Mouse (Mus musculus) liver, postnatal 0 days (tissue): ENCODE data around the gene 3110082I17Rik. TPM values are rescaled to one million over a fixed set of nuclear protein-coding genes. Genes with fewer than 3 reads are reported as not detected.

Experiments used
- ATAC-seq: fragments of 200-750 bp; cut with Nextera tagmentation; 2 replicates; pipeline ENCODE4 v1.8.0; 2017; ENCODE audit warnings: mild to moderate bottlenecking, moderate library complexity
- DNase-seq: peaks from one replicate; pipeline ENCODE4 v3.0.0-alpha.2; 2016
- H3K27ac ChIP-seq: fragments of 300-500 bp; sonication (generic); 2 replicates; pipeline ENCODE4 v1.5.1; 2014; ENCODE audit warnings: antibody characterized with exemption, moderate library complexity, mild to moderate bottlenecking, low read depth
- H3K27me3 ChIP-seq: fragments of 300-500 bp; sonication (generic); 2 replicates; pipeline ENCODE4 v1.6.1; 2014; ENCODE audit warnings: low read length, control low read depth, mixed read lengths; ENCODE audit not compliant: insufficient read depth
- H3K36me3 ChIP-seq: fragments of 300-500 bp; sonication (generic); replicated peaks from 2 replicates; pipeline ENCODE4 v1.6.1; 2014; ENCODE audit warnings: mild to moderate bottlenecking, control low read depth, low read length, moderate library complexity, mixed read lengths; ENCODE audit not compliant: insufficient read depth
- H3K4me1 ChIP-seq: fragments of 300-500 bp; sonication (generic); 2 replicates; pipeline ENCODE4 v1.6.1; 2014; ENCODE audit warnings: antibody characterized with exemption, mild to moderate bottlenecking, control low read depth; ENCODE audit not compliant: insufficient read depth
- H3K4me2 ChIP-seq: fragments of 300-500 bp; sonication (generic); 2 replicates; pipeline ENCODE4 v1.6.1; 2014; ENCODE audit warnings: low read depth, mild to moderate bottlenecking, low read length, moderate library complexity, mixed read lengths
- H3K4me3 ChIP-seq: fragments of 300-500 bp; sonication (generic); 2 replicates; pipeline ENCODE4 v1.5.1; 2014; ENCODE audit warnings: low read depth, low read length
- H3K9ac ChIP-seq: fragments of 300-500 bp; sonication (generic); replicated peaks from 2 replicates; pipeline ENCODE4 v1.6.1; 2014; ENCODE audit warnings: mild to moderate bottlenecking, moderate library complexity
- H3K9me3 ChIP-seq: fragments of 300-500 bp; sonication (generic); 2 replicates; pipeline ENCODE4 v1.6.1; 2016; ENCODE audit warnings: mild to moderate bottlenecking, control low read depth, low read length, mixed read lengths
- CTCF ChIP-seq: sonication (generic); IDR thresholded peaks from 2 replicates; pipeline ENCODE4 v1.5.1; 2016; ENCODE audit warnings: antibody characterized with exemption, low read depth
- EP300 ChIP-seq: IDR thresholded peaks from 2 replicates; pipeline ENCODE4 v1.6.1; 2016; ENCODE audit warnings: antibody characterized with exemption, low read depth, mild to moderate bottlenecking
- WGBS: fragments of 180-500 bp; shearing (Covaris S2); extraction: QIAGEN DNeasy Blood & Tissue Kit; methylation state at CpG from one replicate; pipeline ENCODE4 v1.1.7; 2014; ENCODE audit not compliant: insufficient replicate concordance; 5-methylcytosine and 5-hydroxymethylcytosine counted together
- polyA plus RNA-seq: library from polyadenylated mRNA; unstranded; fragments of >200 nt; fragmentation: Nextera tagmentation; extraction: Ambion mirVana; gene quantifications from 2 replicates; pipeline ENCODE4 v1.2.1, GENCODE M21; 2015

The 3110082I17Rik gene
- polyA plus RNA-seq, 1 experiment from 2014 or later = 9.5 TPM

GRCm38 (mm10) chr5:139381586-139382513 lies 78.5 kb downstream of the 3110082I17Rik start:
- peak overlapping the region; percentile 82 for H3K4me3 ChIP-seq
- peak; percentile 49 for ATAC-seq
- H3K9ac ChIP-seq = peak overlapping the region; percentile 83
- no peaks in the 10 kb centered on the region for H3K9me3 ChIP-seq
- peak overlapping the region; percentile 99 for H3K27ac ChIP-seq
- peak overlapping the region; percentile 82 for H3K4me2 ChIP-seq
- peak; percentile 93 for TF ChIP-seq EP300
- TF ChIP-seq CTCF = no peak; the same call in 1 of the 2 replicates
- H3K27me3 ChIP-seq = no peaks in the 10 kb centered on the region
- 30% methylated on average over 18 of the region's 18 CpGs for WGBS
- peak; percentile 68 for DNase-seq
- H3K4me1 ChIP-seq = peaks cover 89% of the 10 kb centered on the region
- peaks cover 18% of the 10 kb centered on the region for H3K36me3 ChIP-seq

- Histone ChIP-seq H3K4me1 (peaks cover 84% of the 10 kb centered on the region), H3K27me3 (no peaks in the 10 kb centered on the region), H3K27ac (peak overlapping the region; percentile 99), H3K4me2 (peak overlapping the region; percentile 82), H3K4me3 (peak overlapping the region; percentile 82), H3K9me3 (no peaks in the 10 kb centered on the region), H3K36me3 (peaks cover 11% of the 10 kb centered on the region), H3K9ac (peak overlapping the region; percentile 83)
- no peak for TF ChIP-seq EP300
- TF ChIP-seq CTCF = no peak
- ATAC-seq = peak; percentile 73
- WGBS = 2% methylated on average over 50 of the region's 73 CpGs
- DNase-seq = peak; percentile 97
Measured at GRCm38 (mm10) chr5:139380385-139381248, 79.7 kb downstream of the 3110082I17Rik start.

- DNase-seq = no peak
- Histone ChIP-seq H3K4me2 (peak overlapping the region; percentile 82), H3K36me3 (peaks cover 4% of the 10 kb centered on the region), H3K9me3 (no peaks in the 10 kb centered on the region), H3K27me3 (no peaks in the 10 kb centered on the region), H3K9ac (peak overlapping the region; percentile 83), H3K27ac (peak overlapping the region; percentile 99), H3K4me1 (peaks cover 76% of the 10 kb centered on the region), H3K4me3 (peak overlapping the region; percentile 82)
- ATAC-seq = no peak; the same call in 1 of the 2 replicates
- 10% methylated on average over 8 of the region's 8 CpGs for WGBS
- TF ChIP-seq CTCF (no peak), EP300 (no peak; the same call in 1 of the 2 replicates)
Measured at GRCm38 (mm10) chr5:139379771-139380384, 80.4 kb downstream of the 3110082I17Rik start.

- no peaks in the 10 kb centered on the region for H3K9me3 ChIP-seq
- no peaks in the 10 kb centered on the region for H3K27me3 ChIP-seq
- H3K4me1 ChIP-seq = peaks cover 75% of the 10 kb centered on the region
- WGBS = 14% methylated on average over 21 of the region's 21 CpGs
- peak overlapping the region; percentile 99 for H3K27ac ChIP-seq
- H3K9ac ChIP-seq = peak overlapping the region; percentile 83
- DNase-seq (peak; percentile 57), ATAC-seq (no peak)
- peak overlapping the region; percentile 82; the same call in 1 of the 2 replicates for H3K4me3 ChIP-seq
- H3K4me2 ChIP-seq = peak overlapping the region; percentile 82
- no peak for TF ChIP-seq EP300
- TF ChIP-seq CTCF = no peak
- H3K36me3 ChIP-seq = peaks cover 4% of the 10 kb centered on the region
Measured at GRCm38 (mm10) chr5:139378986-139379629, 81.2 kb downstream of the 3110082I17Rik start.

GRCm38 (mm10) chr5:139378271-139378556 lies 82.1 kb downstream of the 3110082I17Rik start:
- H3K36me3 ChIP-seq = no peaks in the 10 kb centered on the region
- peaks cover 74% of the 10 kb centered on the region for H3K4me1 ChIP-seq
- no peaks in the 10 kb centered on the region for H3K9me3 ChIP-seq
- no peak overlapping the region for H3K4me3 ChIP-seq
- peak overlapping the region; percentile 40; the same call in 1 of the 2 replicates for H3K9ac ChIP-seq
- DNase-seq (no peak), ATAC-seq (no peak)
- no peaks in the 10 kb centered on the region for H3K27me3 ChIP-seq
- WGBS = 60% methylated on average over 7 of the region's 7 CpGs
- H3K27ac ChIP-seq = peak overlapping the region; percentile 99
- 0 out of 2 replicates have a peak overlapping the region, but pooled peaks have one; percentile 53 for H3K4me2 ChIP-seq
- TF ChIP-seq CTCF (no peak), EP300 (no peak)
